Mouse (Mus musculus) limb, embryonic 14.5 days (tissue): Measurements from ENCODE around the gene Mettl16. TPM values are rescaled to one million over a fixed set of nuclear protein-coding genes. Genes with fewer than 3 reads are reported as not detected.

ENCODE experiments used
- ATAC-seq: fragments of 200-750 bp; cut with Nextera tagmentation; 2 replicates; pipeline ENCODE4 v1.8.0; 2017; ENCODE audit warnings: low read depth, moderate number of reproducible peaks, moderate TSS enrichment; ENCODE audit not compliant: low FRiP score
- DNase-seq: peaks from one replicate; pipeline ENCODE4 v3.0.0-alpha.2; 2015; ENCODE audit warnings: low spot score
- H3K27ac ChIP-seq: fragments of 300-500 bp; sonication (generic); replicated peaks from 2 replicates; pipeline ENCODE4 v1.5.1; 2014; ENCODE audit warnings: low read depth, mild to moderate bottlenecking, low read length, moderate library complexity, mixed read lengths
- H3K27me3 ChIP-seq: fragments of 300-500 bp; sonication (generic); 2 replicates; pipeline ENCODE4 v1.6.1; 2014; ENCODE audit warnings: low read length, mixed read lengths; ENCODE audit not compliant: control insufficient read depth, insufficient read depth
- H3K36me3 ChIP-seq: fragments of 300-500 bp; sonication (generic); 2 replicates; pipeline ENCODE4 v1.6.1; 2014; ENCODE audit warnings: mild to moderate bottlenecking, low read length, moderate library complexity, mixed read lengths; ENCODE audit not compliant: control insufficient read depth, insufficient read depth
- H3K4me1 ChIP-seq: fragments of 300-500 bp; sonication (generic); 2 replicates; pipeline ENCODE4 v1.6.1; 2014; ENCODE audit warnings: antibody characterized with exemption, low read length, mixed read lengths; ENCODE audit not compliant: control insufficient read depth, insufficient read depth
- H3K4me2 ChIP-seq: fragments of 300-500 bp; sonication (generic); replicated peaks from 2 replicates; pipeline ENCODE4 v1.6.1; 2014; ENCODE audit warnings: low read depth, mild to moderate bottlenecking, low read length, moderate library complexity; ENCODE audit not compliant: severe bottlenecking
- H3K4me3 ChIP-seq: fragments of 300-500 bp; sonication (generic); replicated peaks from 2 replicates; pipeline ENCODE4 v1.5.1; 2014; ENCODE audit warnings: low read length
- H3K9ac ChIP-seq: fragments of 300-500 bp; sonication (generic); 2 replicates; pipeline ENCODE4 v1.6.1; 2014; ENCODE audit warnings: mild to moderate bottlenecking, low read depth, low read length, moderate library complexity; ENCODE audit not compliant: severe bottlenecking
- H3K9me3 ChIP-seq: fragments of 300-500 bp; sonication (generic); 2 replicates; pipeline ENCODE4 v1.6.1; 2016; ENCODE audit warnings: low read length; ENCODE audit not compliant: control insufficient read depth
- POLR2A ChIP-seq: fragments of 200-500 bp; IDR thresholded peaks from 2 replicates; pipeline ENCODE4 v1.8.0; 2012; ENCODE audit warnings: inconsistent platforms, mild to moderate bottlenecking, moderate library complexity, borderline replicate concordance; ENCODE audit not compliant: insufficient read depth, insufficient read length; ENCODE audit errors: extremely low read depth
- WGBS: fragments of 180-500 bp; shearing (Covaris S2); extraction: QIAGEN DNeasy Blood & Tissue Kit; methylation state at CpG from one replicate; pipeline ENCODE4 v1.1.7; 2014; 5-methylcytosine and 5-hydroxymethylcytosine counted together
- polyA plus RNA-seq, 2 experiments: library from polyadenylated mRNA; depleted of rRNA in 1 of 2; stranded (reverse) in 1 of 2; unstranded in 1 of 2; fragments of >200 nt; fragmentation: Nextera tagmentation in 1 of 2; extraction: Ambion mirVana in 1 of 2; gene quantifications; 2 replicates each; pipeline versions ENCODE4 v1.2.1 to v1.2.3; 2012 to 2014

Mettl16 gene
- polyA plus RNA-seq, 2 experiments = 17.0 to 30.9 TPM

DNA sequence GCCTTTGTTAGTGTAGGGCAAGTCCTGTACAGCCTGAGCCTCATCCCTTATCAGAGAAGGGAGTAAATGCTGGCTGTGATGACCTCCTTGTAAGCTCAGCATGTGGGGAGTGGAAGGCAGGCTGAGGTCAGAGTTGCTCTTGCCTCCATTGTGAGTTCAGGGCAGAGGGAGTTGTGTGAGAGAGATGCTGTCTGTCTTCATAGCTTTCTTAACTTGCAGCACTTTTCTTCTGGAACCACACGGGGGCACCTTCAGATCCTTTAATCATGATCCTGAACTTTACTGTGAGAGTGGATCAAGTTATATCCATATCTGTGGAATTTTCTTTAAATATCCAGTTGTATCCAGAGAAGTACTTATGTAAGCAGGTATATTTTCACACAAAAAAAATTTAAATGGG is 50.8 kb downstream of the Mettl16 start:
- Histone ChIP-seq H3K27me3 (no peaks in the 10 kb centered on the region), H3K9ac (no peak overlapping the region), H3K4me1 (no peaks in the 10 kb centered on the region), H3K4me3 (no peak overlapping the region), H3K36me3 (peaks cover 35% of the 10 kb centered on the region), H3K4me2 (no peak overlapping the region), H3K27ac (no peak overlapping the region), H3K9me3 (no peaks in the 10 kb centered on the region)
- no peak for TF ChIP-seq POLR2A
- ATAC-seq (no peak), DNase-seq (no peak)
- 28% methylated on average over 1 of the region's 1 CpGs for WGBS

- no peak for TF ChIP-seq POLR2A
These were observed 52.3 kb downstream of the Mettl16 start for GRCm38 (mm10) chr11:74822746-74823440.

GRCm38 (mm10) chr11:74826151-74826550 is 55.5 kb downstream of the Mettl16 start:
- peaks cover 14% of the 10 kb centered on the region for H3K4me1 ChIP-seq
- ATAC-seq (no peak), DNase-seq (no peak)
- no peak for TF ChIP-seq POLR2A
- WGBS = 64% methylated on average over 7 of the region's 7 CpGs
- no peaks in the 10 kb centered on the region for H3K27me3 ChIP-seq
- H3K36me3 ChIP-seq = peaks cover 8% of the 10 kb centered on the region; the same call in 1 of the 2 replicates
- H3K4me3 ChIP-seq = no peak overlapping the region
- H3K9ac ChIP-seq = no peak overlapping the region
- no peaks in the 10 kb centered on the region for H3K9me3 ChIP-seq
- H3K4me2 ChIP-seq = no peak overlapping the region
- no peak overlapping the region for H3K27ac ChIP-seq

More at GRCm38 (mm10) chr11:74822746-74823440, 52.3 kb downstream of the Mettl16 start:
- 86% methylated on average over 7 of the region's 7 CpGs for WGBS
- no peak for ATAC-seq
- H3K4me3 ChIP-seq = no peak overlapping the region
- no peaks in the 10 kb centered on the region for H3K4me1 ChIP-seq
- H3K27ac ChIP-seq = no peak overlapping the region
- H3K27me3 ChIP-seq = no peaks in the 10 kb centered on the region
- no peak for DNase-seq
- H3K36me3 ChIP-seq = peaks cover 22% of the 10 kb centered on the region
- H3K4me2 ChIP-seq = no peak overlapping the region
- no peak overlapping the region for H3K9ac ChIP-seq
- H3K9me3 ChIP-seq = no peaks in the 10 kb centered on the region

- Histone ChIP-seq H3K4me1 (peaks cover 14% of the 10 kb centered on the region), H3K9ac (no peak overlapping the region), H3K27ac (no peak overlapping the region), H3K4me3 (no peak overlapping the region), H3K9me3 (no peaks in the 10 kb centered on the region), H3K36me3 (peaks cover 8% of the 10 kb centered on the region; the same call in 1 of the 2 replicates), H3K27me3 (no peaks in the 10 kb centered on the region), H3K4me2 (no peak overlapping the region)
- ATAC-seq (no peak), DNase-seq (no peak)
- TF ChIP-seq POLR2A = no peak
- WGBS = 93% methylated on average over 5 of the region's 5 CpGs
These were observed 56.1 kb downstream of the Mettl16 start for GRCm38 (mm10) chr11:74826702-74827101.

DNA sequence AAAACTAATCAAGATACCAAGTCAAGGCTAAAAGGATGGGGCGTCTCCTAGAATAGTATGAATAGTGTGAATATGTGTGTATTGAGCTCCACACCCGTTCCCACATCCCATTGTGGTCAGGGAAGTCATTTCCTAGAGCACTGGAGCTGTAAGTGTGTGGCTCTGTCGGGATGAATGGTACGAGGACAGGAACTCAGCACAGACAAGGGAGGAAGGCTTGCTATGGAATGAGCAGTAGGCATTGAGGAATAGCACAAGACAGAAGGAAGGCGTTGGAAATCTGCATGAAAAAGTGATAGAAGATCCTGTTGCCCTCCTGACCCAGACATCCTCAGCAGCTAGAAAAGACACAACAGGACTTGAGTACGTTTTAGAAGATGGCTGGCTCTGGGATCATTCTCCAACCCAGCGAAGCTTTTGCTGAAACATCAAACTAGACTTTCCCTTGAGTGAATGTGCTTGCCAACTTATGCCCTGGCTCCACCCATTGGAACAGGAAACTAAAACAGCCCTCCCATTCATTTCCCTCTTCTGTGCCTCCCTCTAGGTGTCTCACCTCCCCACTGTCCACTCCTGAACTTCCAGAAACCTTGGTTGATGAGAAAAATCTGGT is 57.3 kb downstream of the Mettl16 start:
- DNase-seq = no peak
- WGBS = 77% methylated on average over 7 of the region's 7 CpGs

More for the DNA sequence above, 57.3 kb downstream of the Mettl16 start:
- Histone ChIP-seq H3K4me1 (peaks cover 20% of the 10 kb centered on the region), H3K27ac (no peak overlapping the region), H3K9ac (no peak overlapping the region), H3K9me3 (no peaks in the 10 kb centered on the region), H3K4me3 (no peak overlapping the region), H3K4me2 (no peak overlapping the region), H3K27me3 (no peaks in the 10 kb centered on the region), H3K36me3 (peaks cover 8% of the 10 kb centered on the region; the same call in 1 of the 2 replicates)
- no peak for TF ChIP-seq POLR2A
- no peak for ATAC-seq
